Mouse (Mus musculus) midbrain, embryonic 11.5 days (tissue): Measurements from ENCODE around the gene Ppp1r11. TPM values are rescaled to one million over a fixed set of nuclear protein-coding genes. Genes with fewer than 3 reads are reported as not detected.
A peak's percentile ranks its signal among the peaks of the same experiment; 100 is the strongest.
"Not testable (repeated sequence)": the region's sequence is repeated elsewhere in the genome, so short reads cannot be mapped to it uniquely, and the experiment has no call there.

Experiments used
- ATAC-seq: fragments of 200-750 bp; cut with Nextera tagmentation; 2 replicates; pipeline ENCODE4 v1.8.0; 2017; ENCODE audit warnings: moderate TSS enrichment, moderate library complexity; ENCODE audit not compliant: low FRiP score
- DNase-seq: peaks from one replicate; pipeline ENCODE4 v3.0.0; 2015; ENCODE audit warnings: low spot score; ENCODE audit errors: missing footprints
- H3K27ac ChIP-seq: fragments of 300-500 bp; sonication (generic); 2 replicates; pipeline ENCODE4 v1.5.1; 2014; ENCODE audit warnings: low read depth, low read length
- H3K27me3 ChIP-seq: fragments of 300-500 bp; sonication (generic); 2 replicates; pipeline ENCODE4 v1.6.1; 2014; ENCODE audit warnings: mild to moderate bottlenecking, low read length, moderate library complexity, mixed read lengths; ENCODE audit not compliant: control insufficient read depth, insufficient read depth
- H3K36me3 ChIP-seq: fragments of 300-500 bp; sonication (generic); 2 replicates; pipeline ENCODE4 v1.6.1; 2014; ENCODE audit warnings: mild to moderate bottlenecking, low read length, moderate library complexity, mixed read lengths; ENCODE audit not compliant: control insufficient read depth, insufficient read depth
- H3K4me1 ChIP-seq: fragments of 300-500 bp; sonication (generic); 2 replicates; pipeline ENCODE4 v1.6.1; 2014; ENCODE audit warnings: low read length; ENCODE audit not compliant: control insufficient read depth, insufficient read depth
- H3K4me2 ChIP-seq: fragments of 300-500 bp; sonication (generic); 2 replicates; pipeline ENCODE4 v1.6.1; 2014; ENCODE audit warnings: mild to moderate bottlenecking, moderate library complexity
- H3K4me3 ChIP-seq: fragments of 300-500 bp; sonication (generic); 2 replicates; pipeline ENCODE4 v1.5.1; 2014; ENCODE audit warnings: low read depth, low read length
- H3K9ac ChIP-seq: fragments of 300-500 bp; sonication (generic); 2 replicates; pipeline ENCODE4 v1.6.1; 2014; ENCODE audit warnings: low read length
- H3K9me3 ChIP-seq: fragments of 300-500 bp; sonication (generic); 2 replicates; pipeline ENCODE4 v1.6.1; 2016; ENCODE audit warnings: low read length; ENCODE audit not compliant: control insufficient read depth
- WGBS: fragments of 180-500 bp; shearing (Covaris S2); extraction: QIAGEN DNeasy Blood & Tissue Kit; methylation state at CpG from one replicate; pipeline ENCODE4 v1.1.7; 2014; 5-methylcytosine and 5-hydroxymethylcytosine counted together
- polyA plus RNA-seq: library from polyadenylated mRNA; unstranded; fragments of >200 nt; fragmentation: Nextera tagmentation; extraction: Ambion mirVana; gene quantifications from 2 replicates; pipeline ENCODE4 v1.2.1, GENCODE M21; 2014

Gene Ppp1r11
- polyA plus RNA-seq, 1 experiment from 2014 or later = 157 TPM

DNA sequence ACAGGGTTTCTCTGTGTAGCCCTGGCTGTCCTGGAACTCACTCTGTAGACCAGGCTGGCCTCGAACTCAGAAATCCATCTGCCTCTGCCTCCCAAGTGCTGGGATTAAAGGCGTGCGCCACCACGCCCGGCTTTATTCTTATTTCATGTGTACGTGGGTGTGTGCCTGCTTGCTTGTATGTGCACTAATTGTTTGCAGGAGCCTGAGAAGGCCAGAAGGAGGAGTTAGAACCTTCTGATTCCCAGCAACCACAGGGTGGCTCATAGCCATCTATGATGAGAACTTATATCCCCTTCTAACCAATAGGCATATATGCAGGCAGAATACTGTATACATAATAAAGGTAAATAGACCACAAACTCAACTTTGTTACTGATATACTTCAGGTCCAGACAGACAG, 39.1 kb upstream of the Ppp1r11 start:
- H3K27me3 ChIP-seq = peaks cover 24% of the 10 kb centered on the region
- H3K4me3 ChIP-seq, H3K9me3 ChIP-seq, H3K36me3 ChIP-seq, H3K9ac ChIP-seq, H3K4me2 ChIP-seq, ATAC-seq, H3K4me1 ChIP-seq, H3K27ac ChIP-seq: not testable (repeated sequence)
- peak; percentile 6 for DNase-seq
- 87% methylated on average over 6 of the region's 6 CpGs for WGBS

DNA sequence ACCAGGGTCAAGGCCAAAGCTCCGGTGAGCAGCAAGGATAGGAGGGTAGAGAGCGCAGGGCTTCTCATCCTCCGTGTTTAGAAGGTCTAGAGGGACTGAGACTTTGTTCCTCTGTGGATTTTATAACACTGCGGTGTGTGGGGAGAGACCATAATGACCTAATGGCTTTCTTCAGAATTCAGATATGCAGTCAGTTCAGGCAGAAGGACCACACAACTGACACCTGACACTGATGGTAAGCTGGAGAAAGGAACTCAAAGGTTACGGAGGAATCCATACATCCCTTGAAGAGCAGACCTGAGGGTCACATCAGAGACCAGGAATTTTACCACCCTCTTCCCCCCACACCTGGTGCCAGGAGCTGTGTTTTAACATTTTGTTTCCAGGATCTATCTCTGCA, 37.9 kb upstream of the Ppp1r11 start, which contains the start of gene H2-M5:
Gene H2-M5 (minus strand): TSS at position 101 of the 400 bp plus-strand sequence.
- ATAC-seq = no peak
- H3K4me2 ChIP-seq = peak within 1 kb of the TSS; percentile 22; the same call in 1 of the 2 replicates
- DNase-seq = peak; percentile 69
- H3K9me3 ChIP-seq = no peaks in the 10 kb centered on the region
- 27% methylated on average over 5 of the region's 5 CpGs for WGBS
- H3K27me3 ChIP-seq = peaks cover 24% of the 10 kb centered on the region
- H3K36me3 ChIP-seq = no peaks in the 10 kb centered on the region
- no peak within 1 kb of the TSS for H3K4me3 ChIP-seq
- no peak within 1 kb of the TSS for H3K27ac ChIP-seq
- H3K4me1 ChIP-seq = no peaks in the 10 kb centered on the region
- no peak within 1 kb of the TSS for H3K9ac ChIP-seq

DNA sequence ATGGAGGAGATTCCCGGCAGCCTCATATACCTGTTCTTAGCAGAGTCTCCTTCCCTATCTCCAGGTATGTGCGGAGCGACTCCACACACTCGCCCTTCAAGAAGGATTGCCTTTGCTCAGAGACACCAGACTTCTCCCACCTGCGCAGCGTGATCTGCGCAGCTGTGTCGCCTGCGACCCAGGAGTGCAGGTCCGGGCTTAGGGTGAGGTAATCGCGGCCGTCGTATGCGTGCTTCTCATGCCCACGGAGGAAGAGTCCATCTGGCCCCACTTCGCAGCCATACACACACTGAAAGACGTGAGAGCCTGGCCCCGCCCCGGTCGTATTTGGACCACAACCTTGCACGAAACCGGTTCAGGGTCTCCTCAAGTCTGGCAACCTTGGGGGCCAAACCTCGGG, 36.9 kb upstream of the Ppp1r11 start:
- H3K27ac ChIP-seq = no peak overlapping the region
- DNase-seq (peak; percentile 87), ATAC-seq (peak; percentile 40; the same call in 1 of the 2 replicates)
- H3K9ac ChIP-seq = no peak overlapping the region
- WGBS = 5% methylated on average over 24 of the region's 24 CpGs
- H3K4me3 ChIP-seq = no peak overlapping the region
- H3K36me3 ChIP-seq = no peaks in the 10 kb centered on the region
- no peaks in the 10 kb centered on the region for H3K9me3 ChIP-seq
- peaks cover 24% of the 10 kb centered on the region for H3K27me3 ChIP-seq
- peak overlapping the region; percentile 22; the same call in 1 of the 2 replicates for H3K4me2 ChIP-seq
- H3K4me1 ChIP-seq = no peaks in the 10 kb centered on the region

DNA sequence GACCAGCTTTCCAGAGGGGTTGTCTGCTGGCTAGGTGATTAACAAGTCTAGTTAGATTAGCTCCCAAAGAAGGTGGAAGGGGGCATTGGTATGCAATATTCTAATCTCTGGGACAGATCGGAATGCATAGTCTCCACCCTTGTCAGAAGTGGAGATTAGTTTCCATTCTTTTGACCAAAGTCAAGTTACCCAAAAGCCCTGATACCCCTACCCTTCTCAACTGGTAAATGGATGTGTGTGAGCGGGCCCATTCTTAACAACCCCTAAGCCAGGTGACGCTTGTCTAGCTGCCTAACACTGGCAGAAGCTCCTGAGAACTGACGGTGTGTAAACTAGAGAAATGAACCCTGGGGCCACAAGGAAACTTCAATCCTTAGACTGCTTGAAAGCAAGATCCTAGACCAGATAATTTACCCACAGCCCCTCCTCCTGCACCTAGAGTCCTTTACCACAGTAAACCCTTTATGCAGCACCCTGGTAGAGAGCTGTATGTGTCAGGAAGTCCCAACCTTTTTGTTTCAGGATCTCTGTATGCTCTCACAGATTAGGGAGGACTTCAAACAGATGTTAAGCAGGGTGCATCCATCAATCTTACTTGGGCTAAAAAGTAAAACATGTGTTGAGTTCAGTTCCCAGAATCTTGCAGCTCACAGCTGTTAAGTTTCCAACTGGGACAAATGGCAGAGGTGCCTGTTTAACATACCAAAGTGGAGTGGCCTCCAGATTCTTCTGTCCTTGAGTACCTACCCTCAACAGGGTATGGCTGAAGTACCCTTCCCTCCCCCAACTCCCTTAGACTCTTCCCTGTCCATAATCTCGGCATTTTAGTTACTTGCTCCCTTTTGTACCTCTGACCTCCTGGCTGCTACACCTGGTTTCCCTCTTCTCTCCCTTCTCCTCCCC, 31.0 kb upstream of the Ppp1r11 start:
- Histone ChIP-seq H3K27ac (no peak overlapping the region), H3K4me3 (no peak overlapping the region), H3K9me3 (no peaks in the 10 kb centered on the region), H3K36me3 (no peaks in the 10 kb centered on the region), H3K27me3 (peaks cover 2% of the 10 kb centered on the region; the same call in 1 of the 2 replicates), H3K4me1 (peaks cover 10% of the 10 kb centered on the region), H3K4me2 (no peak overlapping the region), H3K9ac (no peak overlapping the region)
- whole genome bisulfite sequencing = 24% methylated on average over 5 of the region's 5 CpGs
- DNase-seq = peak; percentile 78
- peak; percentile 19; the same call in 1 of the 2 replicates for ATAC-seq

DNA sequence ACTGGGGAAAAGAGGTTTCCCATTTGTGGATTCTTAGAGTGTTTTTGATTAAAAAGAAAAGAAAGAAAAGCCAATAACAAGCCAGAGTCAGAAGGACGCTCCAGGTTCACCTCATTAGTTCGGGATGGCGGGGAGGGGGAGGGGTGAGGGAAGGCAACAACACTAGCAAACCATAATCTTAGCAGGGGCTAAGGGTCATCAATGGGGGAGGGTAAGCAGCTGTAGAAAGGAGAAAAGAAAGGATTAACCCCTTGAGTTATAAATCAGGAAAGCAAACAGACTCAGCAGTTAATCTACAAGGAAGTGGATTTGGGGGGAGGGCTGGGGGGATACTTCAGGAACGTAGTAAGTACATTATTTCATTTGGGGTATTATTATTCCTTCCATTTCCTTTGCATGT, 30.3 kb upstream of the Ppp1r11 start:
- no peak overlapping the region for H3K4me3 ChIP-seq
- WGBS = 5% methylated on average over 4 of the region's 4 CpGs

DNA sequence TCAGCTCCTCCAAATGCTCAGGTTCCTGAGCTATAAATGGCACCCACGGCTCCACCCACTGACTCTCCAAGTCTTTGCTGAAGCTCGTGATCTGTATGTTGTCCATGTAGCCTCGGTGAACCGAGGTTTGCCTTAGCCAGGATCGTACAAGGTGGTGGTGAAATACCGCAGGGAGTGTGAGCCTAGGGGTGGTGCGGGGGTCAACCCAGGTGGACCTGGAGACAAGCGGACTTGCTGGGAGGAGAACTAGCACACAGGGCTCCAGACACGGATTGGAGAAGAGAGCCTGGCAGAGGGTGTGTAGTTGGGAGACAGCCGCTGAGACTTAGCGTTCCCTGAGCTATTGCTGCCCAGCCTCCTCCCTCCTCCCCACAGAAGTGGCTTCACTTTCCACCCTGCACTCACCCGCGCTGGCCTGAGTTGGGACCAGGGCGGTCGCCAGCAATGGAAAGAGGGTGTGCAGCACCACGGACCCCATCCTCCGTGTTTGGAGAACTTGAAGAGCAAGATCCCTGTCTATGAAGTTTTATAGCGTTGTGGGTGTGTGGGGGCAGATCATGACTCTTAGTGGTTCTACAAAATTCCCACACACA, 29.8 kb upstream of the Ppp1r11 start, which contains the start of gene 2410137M14Rik:
Gene 2410137M14Rik (minus strand): TSS at position 17 of the 593 bp plus-strand sequence.
- Histone ChIP-seq H3K4me1 (peaks cover 10% of the 10 kb centered on the region), H3K27ac (no peak within 1 kb of the TSS), H3K27me3 (no peaks in the 10 kb centered on the region), H3K4me2 (peak within 1 kb of the TSS; percentile 2; the same call in 1 of the 2 replicates), H3K4me3 (no peak within 1 kb of the TSS), H3K9me3 (no peaks in the 10 kb centered on the region), H3K36me3 (no peaks in the 10 kb centered on the region), H3K9ac (no peak within 1 kb of the TSS)
- ATAC-seq = no peak
- peak; percentile 81 for DNase-seq
- WGBS = 14% methylated on average over 18 of the region's 18 CpGs

More for the DNA sequence above, 30.3 kb upstream of the Ppp1r11 start:
- peak overlapping the region; percentile 2; the same call in 1 of the 2 replicates for H3K4me2 ChIP-seq
- H3K27me3 ChIP-seq = no peaks in the 10 kb centered on the region
- DNase-seq (peak; percentile 87), ATAC-seq (peak; percentile 38; the same call in 1 of the 2 replicates)
- H3K9me3 ChIP-seq = no peaks in the 10 kb centered on the region
- H3K27ac ChIP-seq = no peak overlapping the region
- no peaks in the 10 kb centered on the region for H3K36me3 ChIP-seq
- no peak overlapping the region for H3K9ac ChIP-seq
- H3K4me1 ChIP-seq = peaks cover 10% of the 10 kb centered on the region

DNA sequence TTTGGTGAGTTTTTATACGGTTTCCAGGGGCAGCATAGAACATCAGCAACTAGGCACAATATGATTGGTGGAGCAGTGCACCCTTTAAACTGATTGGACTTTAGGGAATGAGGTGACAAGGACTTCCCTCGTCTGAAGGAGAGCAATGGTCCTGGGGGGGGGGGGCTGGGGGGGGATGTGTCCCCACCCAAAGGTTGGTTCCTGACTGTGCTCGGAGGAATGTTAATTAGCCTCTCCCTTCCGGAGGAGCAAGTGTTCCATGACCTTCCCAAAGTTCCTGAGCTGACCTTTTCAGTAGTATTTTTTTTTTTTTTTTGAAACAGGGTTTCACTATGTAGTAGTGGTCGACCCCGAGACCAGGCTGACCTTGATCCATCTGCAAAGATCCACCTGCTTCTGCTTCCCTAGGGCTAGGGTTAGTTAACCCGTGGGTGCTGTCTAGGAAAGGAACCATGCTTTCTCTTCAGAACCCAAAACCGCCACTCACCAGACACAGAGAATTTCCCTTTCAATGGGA, 21.8 kb upstream of the Ppp1r11 start:
- Histone ChIP-seq H3K4me3 (no peak overlapping the region), H3K27me3 (no peaks in the 10 kb centered on the region), H3K27ac (no peak overlapping the region), H3K4me1 (no peaks in the 10 kb centered on the region), H3K4me2 (no peak overlapping the region), H3K9me3 (no peaks in the 10 kb centered on the region), H3K9ac (no peak overlapping the region), H3K36me3 (no peaks in the 10 kb centered on the region)
- no peak for ATAC-seq
- 82% methylated on average over 8 of the region's 8 CpGs for WGBS
- no peak for DNase-seq

DNA sequence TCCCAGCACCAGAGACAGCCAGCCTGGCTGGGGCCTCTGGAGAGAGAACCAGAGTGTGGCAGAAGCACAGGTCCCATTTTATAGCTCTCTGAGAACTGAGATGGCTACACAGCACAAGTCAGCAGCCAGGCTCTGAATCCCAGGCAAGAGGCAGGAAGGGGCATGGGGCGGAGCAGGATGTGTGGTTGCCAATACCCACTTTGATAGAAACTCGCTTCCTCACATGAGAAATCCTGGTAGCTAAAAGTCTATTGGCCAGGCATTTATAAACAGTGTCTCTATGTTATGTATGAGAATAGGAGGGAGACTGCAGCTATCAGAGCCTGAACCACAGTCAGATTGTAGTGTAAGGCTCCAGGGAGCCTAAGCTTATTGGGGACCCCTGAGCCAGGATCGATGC, 21.2 kb upstream of the Ppp1r11 start:
- no peak overlapping the region for H3K9ac ChIP-seq
- H3K27ac ChIP-seq = no peak overlapping the region
- H3K4me3 ChIP-seq = no peak overlapping the region
- DNase-seq (no peak), ATAC-seq (no peak)
- no peaks in the 10 kb centered on the region for H3K36me3 ChIP-seq
- H3K4me2 ChIP-seq = no peak overlapping the region
- no peaks in the 10 kb centered on the region for H3K9me3 ChIP-seq
- 76% methylated on average over 3 of the region's 3 CpGs for WGBS
- H3K27me3 ChIP-seq = no peaks in the 10 kb centered on the region
- H3K4me1 ChIP-seq = no peaks in the 10 kb centered on the region
